Mouse (Mus musculus) CH12F3 (cell line): ENCODE data around the gene Dnah12.
"Not testable (repeated sequence)": the region's sequence is repeated elsewhere in the genome, so short reads cannot be mapped to it uniquely, and the experiment has no call there.

Experiments used
- in situ Hi-C: fragments of 300-500 bp; cut with MboI; formaldehyde crosslinking; loops from 2 replicates; pipeline ENCODE4 v1.14.3; 2020; ENCODE audit warnings: low sequenced_read_pairs

Dnah12 gene

GRCm38 (mm10) chr14:26878756-26879155 lies 185.7 kb downstream of the Dnah12 start:
- in situ Hi-C loops, result no loop called here

- in situ Hi-C loops, result no loop called here
Observed at GRCm38 (mm10) chr14:26879976-26880375, 186.9 kb downstream of the Dnah12 start.

- in situ Hi-C loops, result no loop called here
Observed at GRCm38 (mm10) chr14:26881700-26882099, 188.6 kb downstream of the Dnah12 start.

GRCm38 (mm10) chr14:26887244-26887643 lies 194.2 kb downstream of the Dnah12 start:
- in situ Hi-C loops, result no loop called here

GRCm38 (mm10) chr14:26890777-26891176 lies 197.7 kb downstream of the Dnah12 start:
- in situ Hi-C loops, result no loop called here

- in situ Hi-C loops, result no loop called here
Observed at GRCm38 (mm10) chr14:26894392-26894791, 201.3 kb downstream of the Dnah12 start, which contains the start of gene Asb14. Gene Asb14, plus strand, starts transcription at chr14:26894557.

- in situ Hi-C loops, result no loop called here
Observed at GRCm38 (mm10) chr14:26899490-26899889, 206.4 kb downstream of the Dnah12 start.

- in situ Hi-C loops, result no loop called here
Observed at GRCm38 (mm10) chr14:26900893-26901292, 207.8 kb downstream of the Dnah12 start.

- in situ Hi-C loops, result no loop called here
Observed at GRCm38 (mm10) chr14:26907401-26907800, 214.3 kb downstream of the Dnah12 start.

- in situ Hi-C loops, result not testable (repeated sequence)
Observed at GRCm38 (mm10) chr14:26910461-26910860, 217.4 kb downstream of the Dnah12 start.

- in situ Hi-C loops, result no loop called here
Observed at GRCm38 (mm10) chr14:26911201-26911600, 218.1 kb downstream of the Dnah12 start.

- in situ Hi-C loops, result no loop called here
Observed at GRCm38 (mm10) chr14:26911826-26912225, 218.8 kb downstream of the Dnah12 start.

GRCm38 (mm10) chr14:26913681-26914268 lies 220.7 kb downstream of the Dnah12 start:
- in situ Hi-C loops, result no loop called here

GRCm38 (mm10) chr14:26919310-26919709 lies 226.2 kb downstream of the Dnah12 start:
- in situ Hi-C loops, result no loop called here

- in situ Hi-C loops, result no loop called here
Observed at GRCm38 (mm10) chr14:26923702-26924421, 230.8 kb downstream of the Dnah12 start.

GRCm38 (mm10) chr14:26934891-26935290 lies 241.8 kb downstream of the Dnah12 start:
- in situ Hi-C loops, result no loop called here

- in situ Hi-C loops, result no loop called here
Observed at GRCm38 (mm10) chr14:26935558-26935957, 242.5 kb downstream of the Dnah12 start.
